Mouse (Mus musculus): ENCODE data around the gene Gm17581. TPM values are rescaled to one million over a fixed set of nuclear protein-coding genes. Genes with fewer than 3 reads are reported as not detected.

Gm17581 gene
- polyA plus RNA-seq, 1 experiment from 2014 or later: not detected

GRCm38 (mm10) chr2:155745487-155745886, 9.8 kb upstream of the Gm17581 start:
- H3K4me3 ChIP-seq (ENCODE audit: low read length): no peak overlapping the region
- H3K36me3 ChIP-seq (ENCODE audit: control insufficient read depth, insufficient read depth, low read length): no peaks in the 10 kb centered on the region
- H3K9me3 ChIP-seq (ENCODE audit: control insufficient read depth, low read length): no peaks in the 10 kb centered on the region
- H3K27ac ChIP-seq (ENCODE audit: low read depth, low read length): no peak overlapping the region
- no peaks in the 10 kb centered on the region for H3K27me3 ChIP-seq (replicated peaks; ENCODE audit: control insufficient read depth, insufficient read depth, low read length)
- WGBS: 69% methylated on average over 3 of the region's 3 CpGs
- H3K4me2 ChIP-seq (ENCODE audit: low read length): no peak overlapping the region
- H3K9ac ChIP-seq (ENCODE audit: low read depth, low read length): no peak overlapping the region
- H3K4me1 ChIP-seq (ENCODE audit: control insufficient read depth, insufficient read depth, low read depth, low read length): no peaks in the 10 kb centered on the region
- no peak for ATAC-seq

GRCm38 (mm10) chr2:155743351-155743750, 7.7 kb upstream of the Gm17581 start:
- Histone ChIP-seq H3K27ac (ENCODE audit: low read depth, low read length) (no peak overlapping the region), H3K27me3 (replicated peaks; ENCODE audit: control insufficient read depth, insufficient read depth, low read length) (no peaks in the 10 kb centered on the region), H3K4me3 (ENCODE audit: low read length) (no peak overlapping the region), H3K9me3 (ENCODE audit: control insufficient read depth, low read length) (no peaks in the 10 kb centered on the region), H3K4me1 (ENCODE audit: control insufficient read depth, insufficient read depth, low read depth, low read length) (no peaks in the 10 kb centered on the region), H3K36me3 (ENCODE audit: control insufficient read depth, insufficient read depth, low read length) (no peaks in the 10 kb centered on the region), H3K9ac (ENCODE audit: low read depth, low read length) (no peak overlapping the region), H3K4me2 (ENCODE audit: low read length) (no peak overlapping the region)
- WGBS: 91% methylated on average over 9 of the region's 9 CpGs
- ATAC-seq: no peak

GRCm38 (mm10) chr2:155742931-155743337, 7.3 kb upstream of the Gm17581 start:
- no peak overlapping the region for H3K9ac ChIP-seq (ENCODE audit: low read depth, low read length)
- H3K4me1 ChIP-seq (ENCODE audit: control insufficient read depth, insufficient read depth, low read depth, low read length): no peaks in the 10 kb centered on the region
- H3K36me3 ChIP-seq (ENCODE audit: control insufficient read depth, insufficient read depth, low read length): no peaks in the 10 kb centered on the region
- H3K4me2 ChIP-seq (ENCODE audit: low read length): no peak overlapping the region
- H3K27ac ChIP-seq (ENCODE audit: low read depth, low read length): no peak overlapping the region
- WGBS: 76% methylated on average over 12 of the region's 12 CpGs
- H3K27me3 ChIP-seq (replicated peaks; ENCODE audit: control insufficient read depth, insufficient read depth, low read length): no peaks in the 10 kb centered on the region
- no peak overlapping the region for H3K4me3 ChIP-seq (ENCODE audit: low read length)
- no peaks in the 10 kb centered on the region for H3K9me3 ChIP-seq (ENCODE audit: control insufficient read depth, low read length)
- no peak for ATAC-seq

- H3K4me2 ChIP-seq (ENCODE audit: low read length): no peak overlapping the region
- H3K27me3 ChIP-seq (replicated peaks; ENCODE audit: control insufficient read depth, insufficient read depth, low read length): no peaks in the 10 kb centered on the region
- no peak overlapping the region for H3K9ac ChIP-seq (ENCODE audit: low read depth, low read length)
- no peak overlapping the region for H3K27ac ChIP-seq (ENCODE audit: low read depth, low read length)
- no peak for ATAC-seq
- H3K9me3 ChIP-seq (ENCODE audit: control insufficient read depth, low read length): no peaks in the 10 kb centered on the region
- H3K36me3 ChIP-seq (ENCODE audit: control insufficient read depth, insufficient read depth, low read length): no peaks in the 10 kb centered on the region
- no peaks in the 10 kb centered on the region for H3K4me1 ChIP-seq (ENCODE audit: control insufficient read depth, insufficient read depth, low read depth, low read length)
- H3K4me3 ChIP-seq (ENCODE audit: low read length): no peak overlapping the region
- 81% methylated on average over 11 of the region's 11 CpGs for WGBS
These were observed 6.5 kb upstream of the Gm17581 start for GRCm38 (mm10) chr2:155742211-155742610.

- no peak overlapping the region for H3K27ac ChIP-seq (ENCODE audit: low read depth, low read length)
- H3K4me1 ChIP-seq (ENCODE audit: control insufficient read depth, insufficient read depth, low read depth, low read length): no peaks in the 10 kb centered on the region
- H3K4me3 ChIP-seq (ENCODE audit: low read length): no peak overlapping the region
- no peaks in the 10 kb centered on the region for H3K36me3 ChIP-seq (ENCODE audit: control insufficient read depth, insufficient read depth, low read length)
- no peaks in the 10 kb centered on the region for H3K9me3 ChIP-seq (ENCODE audit: control insufficient read depth, low read length)
- WGBS: 68% methylated on average over 9 of the region's 9 CpGs
- ATAC-seq: no peak
- no peak overlapping the region for H3K9ac ChIP-seq (ENCODE audit: low read depth, low read length)
- H3K4me2 ChIP-seq (ENCODE audit: low read length): no peak overlapping the region
- H3K27me3 ChIP-seq (replicated peaks; ENCODE audit: control insufficient read depth, insufficient read depth, low read length): no peaks in the 10 kb centered on the region
These were observed 2.1 kb upstream of the Gm17581 start for GRCm38 (mm10) chr2:155737803-155738202.

- Histone ChIP-seq H3K36me3 (ENCODE audit: control insufficient read depth, insufficient read depth, low read length) (no peaks in the 10 kb centered on the region), H3K4me2 (ENCODE audit: low read length) (no peak overlapping the region), H3K9ac (ENCODE audit: low read depth, low read length) (no peak overlapping the region), H3K4me3 (ENCODE audit: low read length) (no peak overlapping the region), H3K4me1 (ENCODE audit: control insufficient read depth, insufficient read depth, low read depth, low read length) (no peaks in the 10 kb centered on the region), H3K27ac (ENCODE audit: low read depth, low read length) (no peak overlapping the region), H3K27me3 (replicated peaks; ENCODE audit: control insufficient read depth, insufficient read depth, low read length) (no peaks in the 10 kb centered on the region), H3K9me3 (ENCODE audit: control insufficient read depth, low read length) (no peaks in the 10 kb centered on the region)
- WGBS: 85% methylated on average over 6 of the region's 6 CpGs
- no peak for ATAC-seq
These were observed 1.3 kb upstream of the Gm17581 start for GRCm38 (mm10) chr2:155736936-155737335.

GRCm38 (mm10) chr2:155735080-155735479, 586 bp downstream of the Gm17581 start:
- H3K27me3 ChIP-seq (replicated peaks; ENCODE audit: control insufficient read depth, insufficient read depth, low read length): no peaks in the 10 kb centered on the region
- no peak overlapping the region for H3K4me2 ChIP-seq (ENCODE audit: low read length)
- no peaks in the 10 kb centered on the region for H3K36me3 ChIP-seq (ENCODE audit: control insufficient read depth, insufficient read depth, low read length)
- no peak overlapping the region for H3K27ac ChIP-seq (ENCODE audit: low read depth, low read length)
- no peaks in the 10 kb centered on the region for H3K9me3 ChIP-seq (ENCODE audit: control insufficient read depth, low read length)
- no peaks in the 10 kb centered on the region for H3K4me1 ChIP-seq (ENCODE audit: control insufficient read depth, insufficient read depth, low read depth, low read length)
- ATAC-seq: no peak
- no peak overlapping the region for H3K9ac ChIP-seq (ENCODE audit: low read depth, low read length)
- no peak overlapping the region for H3K4me3 ChIP-seq (ENCODE audit: low read length)
- WGBS: 87% methylated on average over 5 of the region's 5 CpGs

GRCm38 (mm10) chr2:155729158-155729645, 6.5 kb downstream of the Gm17581 start, which contains the start of gene Edem2:
TSS of gene Edem2 (minus strand) at chr2:155729475.
- Histone ChIP-seq H3K9ac (ENCODE audit: low read depth, low read length) (peak within 1 kb of the TSS; percentile 87), H3K9me3 (ENCODE audit: control insufficient read depth, low read length) (no peaks in the 10 kb centered on the region), H3K4me3 (ENCODE audit: low read length) (peak within 1 kb of the TSS; percentile 98), H3K4me1 (ENCODE audit: control insufficient read depth, insufficient read depth, low read depth, low read length) (peaks cover 13% of the 10 kb centered on the region), H3K27me3 (replicated peaks; ENCODE audit: control insufficient read depth, insufficient read depth, low read length) (no peaks in the 10 kb centered on the region), H3K27ac (ENCODE audit: low read depth, low read length) (peak within 1 kb of the TSS; percentile 72), H3K36me3 (ENCODE audit: control insufficient read depth, insufficient read depth, low read length) (peaks cover 7% of the 10 kb centered on the region; the same call in 1 of the 2 replicates), H3K4me2 (ENCODE audit: low read length) (peak within 1 kb of the TSS; percentile 95)
- ATAC-seq: peak; percentile 98
- under 1% methylated on average over 31 of the region's 33 CpGs for WGBS

- H3K4me3 ChIP-seq (ENCODE audit: low read length): peak overlapping the region; percentile 98
- WGBS: 4% methylated on average over 15 of the region's 15 CpGs
- H3K9ac ChIP-seq (ENCODE audit: low read depth, low read length): peak overlapping the region; percentile 87
- H3K4me2 ChIP-seq (ENCODE audit: low read length): peak overlapping the region; percentile 95
- no peaks in the 10 kb centered on the region for H3K9me3 ChIP-seq (ENCODE audit: control insufficient read depth, low read length)
- H3K36me3 ChIP-seq (ENCODE audit: control insufficient read depth, insufficient read depth, low read length): peaks cover 7% of the 10 kb centered on the region; the same call in 1 of the 2 replicates
- no peaks in the 10 kb centered on the region for H3K27me3 ChIP-seq (replicated peaks; ENCODE audit: control insufficient read depth, insufficient read depth, low read length)
- peak; percentile 1; the same call in 1 of the 2 replicates for ATAC-seq
- peak overlapping the region; percentile 72; the same call in 1 of the 2 replicates for H3K27ac ChIP-seq (ENCODE audit: low read depth, low read length)
- peaks cover 13% of the 10 kb centered on the region for H3K4me1 ChIP-seq (ENCODE audit: control insufficient read depth, insufficient read depth, low read depth, low read length)
These were observed 6.9 kb downstream of the Gm17581 start for GRCm38 (mm10) chr2:155728742-155729141.
